Mouse (Mus musculus): ENCODE measurements around the gene Golm1. TPM values are rescaled to one million over a fixed set of nuclear protein-coding genes. Genes with fewer than 3 reads are reported as not detected.

The Golm1 gene
- polyA plus RNA-seq, 1 experiment from 2014 or later, result 31.8 TPM

DNA sequence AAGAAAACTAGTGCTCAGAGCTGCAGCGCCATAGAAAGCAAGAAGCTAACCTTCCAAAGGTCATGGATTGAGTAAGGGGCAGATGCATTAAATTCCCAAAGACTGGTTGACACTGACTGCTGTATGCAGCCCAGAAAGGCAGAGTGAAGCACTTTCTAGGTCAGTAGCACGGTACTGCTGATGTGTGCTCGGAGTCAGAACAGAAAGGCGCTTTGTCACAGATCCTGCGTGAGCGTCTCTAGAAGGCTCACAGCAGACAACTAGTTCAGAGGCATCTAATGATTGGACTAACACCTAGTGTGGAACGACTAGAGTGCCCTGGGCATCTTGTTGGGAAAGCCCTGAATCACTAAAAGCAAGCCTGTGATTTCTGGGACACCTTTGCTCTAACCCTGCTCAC, 37.8 kb downstream of the Golm1 start:
- Histone ChIP-seq H3K9ac (replicated peaks; ENCODE audit: low read depth) (no peak overlapping the region), H3K27ac (ENCODE audit: low read length) (no peak overlapping the region), H3K36me3 (ENCODE audit: insufficient read depth, low read length) (peaks cover 18% of the 10 kb centered on the region), H3K4me1 (ENCODE audit: insufficient read depth, low read depth, low read length) (no peaks in the 10 kb centered on the region), H3K9me3 (ENCODE audit: low read length) (no peaks in the 10 kb centered on the region), H3K27me3 (replicated peaks; ENCODE audit: insufficient read depth, low read length) (no peaks in the 10 kb centered on the region), H3K4me3 (ENCODE audit: low read depth, low read length) (no peak overlapping the region), H3K4me2 (replicated peaks; ENCODE audit: low read depth, low read length) (no peak overlapping the region)
- TF ChIP-seq EP300 (IDR thresholded peaks at IDR 0.05), result no peak
- TF ChIP-seq CTCF (IDR thresholded peaks at IDR 0.05), result no peak
- WGBS, result 90% methylated on average over 7 of the region's 7 CpGs
- ATAC-seq, result no peak
- DNase-seq (ENCODE audit: low spot score), result no peak

DNA sequence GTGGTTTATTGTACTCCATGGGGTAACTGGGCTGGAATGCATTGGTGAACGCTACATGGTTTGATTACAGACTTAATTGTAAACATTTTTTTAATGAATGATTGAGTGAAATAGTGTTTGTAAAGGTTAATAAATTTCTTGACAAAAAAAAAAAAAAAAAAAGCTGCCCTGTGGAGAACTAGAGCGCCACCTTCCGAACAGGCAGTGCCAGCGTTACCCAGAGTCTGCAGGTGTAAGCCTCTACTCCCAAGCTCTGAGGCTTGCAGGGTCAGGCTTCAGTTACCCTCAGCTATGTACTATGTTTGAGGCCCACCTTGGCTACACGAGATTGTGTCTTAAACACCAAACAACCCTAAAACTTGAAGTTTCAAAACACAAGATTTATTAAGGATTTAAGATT, 41.0 kb downstream of the Golm1 start:
- Histone ChIP-seq H3K36me3 (ENCODE audit: insufficient read depth, low read length) (peaks cover 45% of the 10 kb centered on the region), H3K4me3 (ENCODE audit: low read depth, low read length) (no peak overlapping the region), H3K9me3 (ENCODE audit: low read length) (no peaks in the 10 kb centered on the region), H3K4me2 (replicated peaks; ENCODE audit: low read depth, low read length) (no peak overlapping the region), H3K27ac (ENCODE audit: low read length) (no peak overlapping the region), H3K4me1 (ENCODE audit: insufficient read depth, low read depth, low read length) (no peaks in the 10 kb centered on the region), H3K27me3 (replicated peaks; ENCODE audit: insufficient read depth, low read length) (no peaks in the 10 kb centered on the region), H3K9ac (replicated peaks; ENCODE audit: low read depth) (no peak overlapping the region)
- DNase-seq (ENCODE audit: low spot score), result no peak
- 62% methylated on average over 5 of the region's 5 CpGs for WGBS
- ATAC-seq, result no peak
- no peak for TF ChIP-seq EP300 (IDR thresholded peaks at IDR 0.05)
- TF ChIP-seq CTCF (IDR thresholded peaks at IDR 0.05), result peak; percentile 33; the same call in 1 of the 2 replicates

DNA sequence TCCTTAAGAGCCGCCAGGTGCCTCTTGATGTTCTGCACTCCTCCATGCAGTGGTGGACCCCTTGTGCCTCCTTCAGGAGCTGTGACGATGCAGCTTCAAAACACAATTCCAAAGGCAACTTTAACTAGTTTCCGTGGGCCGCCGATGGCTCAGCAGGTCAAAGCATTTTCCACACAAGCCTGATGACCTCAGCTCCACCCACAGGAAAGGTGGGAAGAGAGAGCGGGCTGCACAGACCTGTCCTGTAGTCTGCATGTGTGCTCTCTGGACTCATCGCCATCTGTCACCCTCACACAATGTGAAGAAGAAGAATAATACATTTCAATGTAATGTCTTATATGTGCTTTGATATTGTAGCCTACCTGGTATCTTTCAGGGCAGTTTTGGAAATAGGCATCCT, 48.9 kb downstream of the Golm1 start:
- Histone ChIP-seq H3K27ac (ENCODE audit: low read length) (no peak overlapping the region), H3K36me3 (ENCODE audit: insufficient read depth, low read length) (peaks cover 53% of the 10 kb centered on the region), H3K4me1 (ENCODE audit: insufficient read depth, low read depth, low read length) (no peaks in the 10 kb centered on the region), H3K27me3 (replicated peaks; ENCODE audit: insufficient read depth, low read length) (no peaks in the 10 kb centered on the region), H3K4me2 (replicated peaks; ENCODE audit: low read depth, low read length) (no peak overlapping the region), H3K9ac (replicated peaks; ENCODE audit: low read depth) (no peak overlapping the region), H3K4me3 (ENCODE audit: low read depth, low read length) (no peak overlapping the region), H3K9me3 (ENCODE audit: low read length) (no peaks in the 10 kb centered on the region)
- ATAC-seq (no peak), DNase-seq (ENCODE audit: low spot score) (no peak)
- WGBS, result 92% methylated on average over 7 of the region's 7 CpGs
- TF ChIP-seq CTCF (IDR thresholded peaks at IDR 0.05) (no peak), EP300 (IDR thresholded peaks at IDR 0.05) (no peak)

DNA sequence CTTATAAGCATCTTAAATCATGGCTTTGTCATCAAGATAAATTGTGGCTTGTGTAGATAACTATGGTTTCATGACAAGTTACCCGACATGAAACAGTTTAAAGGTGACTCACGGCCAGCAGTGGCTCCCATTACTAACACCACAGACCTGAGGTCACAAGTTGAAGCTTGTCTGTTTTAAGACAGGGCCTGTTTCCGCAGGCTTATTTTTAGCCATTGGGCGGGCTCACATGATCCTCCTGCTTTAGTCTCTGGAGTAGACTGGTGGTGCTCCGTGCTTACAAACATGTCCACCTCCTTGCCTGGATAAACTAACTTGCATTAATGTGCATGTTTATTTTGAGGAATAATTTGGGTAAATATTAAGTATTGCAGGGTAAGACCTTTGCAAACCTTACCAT, 50.7 kb downstream of the Golm1 start:
- no peaks in the 10 kb centered on the region for H3K9me3 ChIP-seq (ENCODE audit: low read length)
- no peak overlapping the region for H3K4me2 ChIP-seq (replicated peaks; ENCODE audit: low read depth, low read length)
- no peak overlapping the region for H3K9ac ChIP-seq (replicated peaks; ENCODE audit: low read depth)
- 79% methylated on average over 5 of the region's 5 CpGs for WGBS
- peaks cover 56% of the 10 kb centered on the region for H3K36me3 ChIP-seq (ENCODE audit: insufficient read depth, low read length)
- H3K4me3 ChIP-seq (ENCODE audit: low read depth, low read length), result no peak overlapping the region
- H3K27me3 ChIP-seq (replicated peaks; ENCODE audit: insufficient read depth, low read length), result no peaks in the 10 kb centered on the region
- no peak for DNase-seq (ENCODE audit: low spot score)
- no peak for ATAC-seq
- TF ChIP-seq EP300 (IDR thresholded peaks at IDR 0.05), result no peak
- no peak for TF ChIP-seq CTCF (IDR thresholded peaks at IDR 0.05)
- no peak overlapping the region for H3K27ac ChIP-seq (ENCODE audit: low read length)
- no peaks in the 10 kb centered on the region for H3K4me1 ChIP-seq (ENCODE audit: insufficient read depth, low read depth, low read length)

DNA sequence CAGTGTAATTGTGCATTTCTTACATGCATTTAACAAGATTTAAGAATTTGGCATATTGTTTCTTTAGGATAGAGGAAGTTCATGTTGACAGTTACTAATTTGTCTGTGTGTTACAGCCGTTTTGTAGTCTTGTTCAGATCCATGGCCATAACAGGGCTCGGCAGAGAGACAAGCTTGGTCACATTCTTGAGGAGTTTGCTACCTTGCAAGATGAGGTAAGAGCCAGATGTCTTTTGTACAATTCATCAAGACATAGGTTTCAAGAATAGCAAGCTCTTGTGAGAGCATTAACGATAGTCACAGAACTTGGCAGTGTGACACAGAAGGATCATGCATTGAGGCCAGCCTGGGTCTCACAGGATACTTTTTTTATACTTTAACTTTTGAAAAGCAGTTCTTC, 51.2 kb downstream of the Golm1 start:
- Histone ChIP-seq H3K4me2 (replicated peaks; ENCODE audit: low read depth, low read length) (no peak overlapping the region), H3K27me3 (replicated peaks; ENCODE audit: insufficient read depth, low read length) (no peaks in the 10 kb centered on the region), H3K9ac (replicated peaks; ENCODE audit: low read depth) (no peak overlapping the region), H3K27ac (ENCODE audit: low read length) (no peak overlapping the region), H3K4me3 (ENCODE audit: low read depth, low read length) (no peak overlapping the region), H3K4me1 (ENCODE audit: insufficient read depth, low read depth, low read length) (no peaks in the 10 kb centered on the region), H3K36me3 (ENCODE audit: insufficient read depth, low read length) (peaks cover 53% of the 10 kb centered on the region), H3K9me3 (ENCODE audit: low read length) (no peaks in the 10 kb centered on the region)
- TF ChIP-seq EP300 (IDR thresholded peaks at IDR 0.05) (no peak), CTCF (IDR thresholded peaks at IDR 0.05) (no peak)
- DNase-seq (ENCODE audit: low spot score) (no peak), ATAC-seq (no peak)
- WGBS, result 54% methylated on average over 3 of the region's 3 CpGs

DNA sequence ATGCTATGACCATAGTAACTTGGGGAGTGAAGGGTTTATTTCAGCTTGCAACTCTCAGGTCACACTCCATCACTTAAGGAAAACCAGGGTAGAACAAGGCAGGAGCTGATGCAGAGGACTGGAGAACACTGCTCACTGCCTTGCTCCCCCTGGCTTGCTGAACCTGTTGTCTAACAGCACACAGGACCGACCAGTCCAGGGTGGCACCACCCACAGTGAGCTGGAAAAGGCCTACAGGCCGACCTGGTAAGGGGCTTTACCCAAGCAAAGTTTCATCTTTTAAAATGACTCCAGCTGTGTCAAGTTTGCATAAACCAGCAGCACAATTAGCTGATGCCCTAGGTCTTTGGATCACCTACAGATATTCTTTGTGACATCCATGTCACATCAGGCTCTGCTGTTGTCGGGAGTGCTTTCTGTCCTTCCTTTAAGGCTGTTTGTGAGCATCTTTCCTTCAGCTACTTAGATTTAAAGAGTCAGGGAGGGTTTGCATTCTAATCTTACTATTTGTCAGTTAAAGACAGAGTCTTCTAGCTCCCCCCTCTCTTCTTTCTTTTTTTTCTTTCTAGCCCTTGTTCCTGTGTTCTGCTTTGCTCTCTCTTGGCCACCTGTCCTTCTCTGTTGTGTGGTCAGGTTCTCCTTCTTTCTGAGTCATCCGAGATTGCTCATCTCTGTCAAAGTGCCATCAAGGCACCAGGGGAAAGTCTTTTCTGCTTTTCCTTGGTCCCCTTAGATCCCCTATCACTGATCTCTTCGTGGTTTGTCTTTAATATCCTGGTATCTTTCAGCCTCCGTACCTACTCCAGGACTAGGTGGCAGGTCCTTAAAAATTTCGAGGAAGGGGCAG, 53.7 kb downstream of the Golm1 start:
- H3K9ac ChIP-seq (replicated peaks; ENCODE audit: low read depth), result no peak overlapping the region
- TF ChIP-seq EP300 (IDR thresholded peaks at IDR 0.05) (no peak), CTCF (IDR thresholded peaks at IDR 0.05) (no peak)
- DNase-seq (ENCODE audit: low spot score) (no peak), ATAC-seq (no peak)
- H3K4me1 ChIP-seq (ENCODE audit: insufficient read depth, low read depth, low read length), result no peaks in the 10 kb centered on the region
- H3K36me3 ChIP-seq (ENCODE audit: insufficient read depth, low read length), result peaks cover 53% of the 10 kb centered on the region
- no peak overlapping the region for H3K4me3 ChIP-seq (ENCODE audit: low read depth, low read length)
- no peak overlapping the region for H3K4me2 ChIP-seq (replicated peaks; ENCODE audit: low read depth, low read length)
- 89% methylated on average over 7 of the region's 7 CpGs for WGBS
- H3K27me3 ChIP-seq (replicated peaks; ENCODE audit: insufficient read depth, low read length), result no peaks in the 10 kb centered on the region
- H3K27ac ChIP-seq (ENCODE audit: low read length), result no peak overlapping the region
- no peaks in the 10 kb centered on the region for H3K9me3 ChIP-seq (ENCODE audit: low read length)
